Mouse (Mus musculus) stomach, embryonic 14.5 days (tissue): ENCODE data around the gene Olfr435. TPM values are rescaled to one million over a fixed set of nuclear protein-coding genes. Genes with fewer than 3 reads are reported as not detected.
"Not testable (repeated sequence)": the region's sequence is repeated elsewhere in the genome, so short reads cannot be mapped to it uniquely, and the experiment has no call there.

ENCODE experiments used
- ATAC-seq: fragments of 200-750 bp; cut with Nextera tagmentation; 2 replicates; pipeline ENCODE4 v1.8.0; 2017; ENCODE audit warnings: low read depth, moderate TSS enrichment; ENCODE audit not compliant: insufficient number of reproducible peaks, insufficient read depth, low FRiP score
- H3K27ac ChIP-seq: fragments of 300-500 bp; sonication (generic); 2 replicates; pipeline ENCODE4 v1.5.1; 2014; ENCODE audit warnings: mild to moderate bottlenecking, low read length, moderate library complexity, mixed read lengths
- H3K27me3 ChIP-seq: fragments of 300-500 bp; sonication (generic); 2 replicates; pipeline ENCODE4 v1.6.1; 2014; ENCODE audit warnings: low read length, control low read depth, mixed read lengths; ENCODE audit not compliant: control insufficient read depth, insufficient read depth
- H3K36me3 ChIP-seq: fragments of 300-500 bp; sonication (generic); 2 replicates; pipeline ENCODE4 v1.6.1; 2014; ENCODE audit warnings: mild to moderate bottlenecking, control low read depth, low read length, moderate library complexity, mixed read lengths; ENCODE audit not compliant: control insufficient read depth, insufficient read depth
- H3K4me1 ChIP-seq: fragments of 300-500 bp; sonication (generic); 2 replicates; pipeline ENCODE4 v1.6.1; 2014; ENCODE audit warnings: low read length, control low read depth, mixed read lengths; ENCODE audit not compliant: control insufficient read depth, insufficient read depth
- H3K4me2 ChIP-seq: fragments of 300-500 bp; sonication (generic); replicated peaks from 2 replicates; pipeline ENCODE4 v1.6.1; 2014; ENCODE audit warnings: low read depth, low read length, control low read depth
- H3K4me3 ChIP-seq: fragments of 300-500 bp; sonication (generic); 2 replicates; pipeline ENCODE4 v1.5.1; 2014; ENCODE audit warnings: low read depth, low read length, control low read depth
- H3K9ac ChIP-seq: fragments of 300-500 bp; sonication (generic); replicated peaks from 2 replicates; pipeline ENCODE4 v1.6.1; 2014; ENCODE audit warnings: low read depth, mild to moderate bottlenecking, control low read depth, low read length, moderate library complexity, mixed read lengths
- H3K9me3 ChIP-seq: fragments of 300-500 bp; sonication (generic); 2 replicates; pipeline ENCODE4 v1.6.1; 2016; ENCODE audit warnings: low read depth, low read length, control low read depth; ENCODE audit not compliant: control insufficient read depth
- WGBS: fragments of 180-500 bp; shearing (Covaris S2); extraction: QIAGEN DNeasy Blood & Tissue Kit; methylation state at CpG from one replicate; pipeline ENCODE4 v1.1.7; 2014; 5-methylcytosine and 5-hydroxymethylcytosine counted together
- polyA plus RNA-seq: library from polyadenylated mRNA; unstranded; fragments of >200 nt; fragmentation: Nextera tagmentation; extraction: Ambion mirVana; gene quantifications from 2 replicates; pipeline ENCODE4 v1.2.1, GENCODE M21; 2014

The Olfr435 gene
- polyA plus RNA-seq, 1 experiment from 2014 or later: not detected

GRCm38 (mm10) chr6:43198094-43198493, 1.1 kb downstream of the Olfr435 start:
- no peaks in the 10 kb centered on the region for H3K4me1 ChIP-seq
- no peak for ATAC-seq
- 49% methylated on average over 3 of the region's 3 CpGs for WGBS
- H3K4me2 ChIP-seq: no peak overlapping the region
- no peak overlapping the region for H3K27ac ChIP-seq
- H3K36me3 ChIP-seq: no peaks in the 10 kb centered on the region
- no peaks in the 10 kb centered on the region for H3K9me3 ChIP-seq
- no peak overlapping the region for H3K9ac ChIP-seq
- no peak overlapping the region for H3K4me3 ChIP-seq
- no peaks in the 10 kb centered on the region for H3K27me3 ChIP-seq

GRCm38 (mm10) chr6:43202786-43203185, 5.8 kb downstream of the Olfr435 start:
- Histone ChIP-seq H3K4me1 (no peaks in the 10 kb centered on the region), H3K9ac (no peak overlapping the region), H3K27me3 (no peaks in the 10 kb centered on the region), H3K9me3 (no peaks in the 10 kb centered on the region), H3K4me2 (no peak overlapping the region), H3K27ac (no peak overlapping the region), H3K4me3 (no peak overlapping the region), H3K36me3 (no peaks in the 10 kb centered on the region)
- ATAC-seq: no peak

DNA sequence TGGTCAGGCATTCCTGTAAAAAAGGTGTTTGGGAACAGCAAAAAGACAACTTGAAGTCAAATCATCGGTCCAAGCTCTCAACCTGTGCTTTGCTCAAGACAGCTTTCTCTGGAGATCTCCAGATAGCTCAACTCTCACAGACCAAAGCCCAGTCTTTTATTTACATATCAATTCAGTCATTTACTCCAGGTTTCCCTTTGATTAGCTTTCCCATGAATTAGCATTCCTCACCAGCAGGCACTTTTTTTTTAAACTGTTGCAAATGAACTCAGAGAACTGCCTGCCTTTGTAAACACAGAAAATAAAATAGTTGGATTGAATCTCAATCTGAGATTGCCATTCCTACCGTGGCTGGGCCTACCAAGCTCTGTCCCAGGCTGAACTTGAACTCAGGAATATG, 8.4 kb downstream of the Olfr435 start:
- no peaks in the 10 kb centered on the region for H3K4me1 ChIP-seq
- no peak overlapping the region for H3K4me3 ChIP-seq
- ATAC-seq: no peak
- H3K9me3 ChIP-seq: no peaks in the 10 kb centered on the region
- 44% methylated on average over 2 of the region's 2 CpGs for WGBS
- no peaks in the 10 kb centered on the region for H3K36me3 ChIP-seq
- H3K9ac ChIP-seq: no peak overlapping the region
- H3K27me3 ChIP-seq: no peaks in the 10 kb centered on the region
- no peak overlapping the region for H3K27ac ChIP-seq
- H3K4me2 ChIP-seq: no peak overlapping the region

DNA sequence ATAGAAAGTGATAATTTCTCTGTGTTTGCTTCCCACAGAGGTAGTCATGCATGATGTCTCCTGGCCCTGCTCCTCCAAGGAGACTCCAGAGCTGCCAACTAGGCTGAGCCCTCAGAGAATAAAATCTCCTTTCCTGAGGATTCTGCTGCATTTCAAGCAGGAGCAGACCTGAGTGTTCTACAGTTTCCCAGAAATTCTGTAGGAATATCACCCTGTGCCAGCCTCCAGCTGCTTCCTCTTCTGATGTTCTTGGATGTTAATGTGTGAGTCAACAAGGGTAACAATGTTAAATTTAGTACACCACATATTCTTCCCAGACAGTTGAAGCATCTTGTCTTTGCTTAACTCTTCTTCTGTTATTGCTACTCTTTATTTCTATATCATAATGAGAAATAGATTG, 15.9 kb downstream of the Olfr435 start, which contains the start of gene Olfr434:
Gene Olfr434, plus strand, starts transcription at position 149 of the 400 bp plus-strand sequence.
- not testable (repeated sequence) for H3K36me3 ChIP-seq, ATAC-seq, H3K27me3 ChIP-seq, H3K4me2 ChIP-seq, H3K4me3 ChIP-seq, H3K4me1 ChIP-seq, H3K9ac ChIP-seq, H3K27ac ChIP-seq, H3K9me3 ChIP-seq

DNA sequence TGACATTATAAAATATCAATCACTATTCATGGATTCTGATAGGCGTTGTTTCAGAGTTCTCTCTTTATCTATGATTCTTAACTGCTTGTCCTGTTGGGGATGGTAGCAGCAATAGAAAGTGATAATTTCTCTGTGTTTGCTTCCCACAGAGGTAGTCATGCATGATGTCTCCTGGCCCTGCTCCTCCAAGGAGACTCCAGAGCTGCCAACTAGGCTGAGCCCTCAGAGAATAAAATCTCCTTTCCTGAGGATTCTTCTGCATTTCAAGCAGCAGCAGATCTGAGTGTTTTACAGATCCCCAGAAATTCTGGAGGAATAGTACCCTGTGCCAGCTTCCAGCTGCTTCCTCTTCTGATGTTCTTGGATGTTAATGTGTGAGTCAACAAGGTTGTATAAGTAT, 34.3 kb downstream of the Olfr435 start, which contains the start of gene Olfr47:
Gene Olfr47, plus strand, starts transcription at position 275 of the 400 bp plus-strand sequence.
- 90% methylated on average over 1 of the region's 1 CpGs for WGBS
- H3K36me3 ChIP-seq, H3K4me2 ChIP-seq, H3K27me3 ChIP-seq, H3K9me3 ChIP-seq, H3K4me3 ChIP-seq, H3K4me1 ChIP-seq, ATAC-seq, H3K27ac ChIP-seq, H3K9ac ChIP-seq: not testable (repeated sequence)

DNA sequence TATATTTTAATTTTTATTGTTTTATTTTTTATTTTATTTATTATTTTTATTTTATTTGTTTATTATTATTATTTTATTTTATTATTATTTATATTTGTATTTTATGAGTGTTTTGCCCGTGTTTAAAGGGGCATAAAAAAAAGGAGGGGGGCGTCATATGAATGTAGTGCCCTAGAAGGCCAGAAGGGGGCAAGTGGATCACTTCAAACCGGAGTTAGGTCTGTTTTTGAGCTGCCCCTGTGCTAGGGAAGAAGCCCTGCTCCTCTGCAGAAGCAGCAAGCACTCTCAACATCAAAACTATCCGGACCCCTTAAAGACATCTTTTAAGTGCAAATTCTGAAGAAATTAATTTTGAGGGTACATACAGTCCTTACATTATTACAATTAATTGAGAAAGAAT, 45.1 kb downstream of the Olfr435 start:
- H3K9me3 ChIP-seq: no peaks in the 10 kb centered on the region
- H3K27ac ChIP-seq: no peak overlapping the region
- no peak overlapping the region for H3K9ac ChIP-seq
- no peaks in the 10 kb centered on the region for H3K4me1 ChIP-seq
- WGBS: 11% methylated on average over 4 of the region's 4 CpGs
- H3K36me3 ChIP-seq: no peaks in the 10 kb centered on the region
- no peak for ATAC-seq
- H3K4me2 ChIP-seq: no peak overlapping the region
- no peaks in the 10 kb centered on the region for H3K27me3 ChIP-seq
- H3K4me3 ChIP-seq: no peak overlapping the region

GRCm38 (mm10) chr6:43247396-43247795, 50.5 kb downstream of the Olfr435 start:
- no peak for ATAC-seq
- Histone ChIP-seq H3K27me3 (no peaks in the 10 kb centered on the region), H3K4me1 (no peaks in the 10 kb centered on the region), H3K36me3 (no peaks in the 10 kb centered on the region), H3K4me3 (no peak overlapping the region), H3K27ac (no peak overlapping the region), H3K4me2 (no peak overlapping the region), H3K9me3 (no peaks in the 10 kb centered on the region), H3K9ac (no peak overlapping the region)
- 51% methylated on average over 3 of the region's 3 CpGs for WGBS

DNA sequence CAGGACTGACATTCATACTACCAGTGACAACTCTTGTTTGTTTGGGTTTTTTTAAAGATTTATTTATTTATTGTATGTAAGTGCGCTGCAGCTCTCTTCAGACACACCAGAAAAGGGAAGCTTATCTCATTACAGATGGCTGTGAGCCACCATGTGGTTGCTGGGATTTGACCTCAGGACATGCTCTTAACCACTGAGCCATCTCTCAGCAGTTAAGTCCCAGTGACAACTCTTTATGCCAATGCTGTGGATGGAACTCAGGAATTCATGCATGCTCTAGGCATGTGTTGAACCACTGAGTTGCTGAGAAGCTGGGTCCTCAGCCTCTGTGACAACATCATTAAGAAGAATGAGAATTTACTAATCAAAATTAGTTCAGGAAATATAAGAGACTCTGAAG, 56.0 kb downstream of the Olfr435 start:
- H3K4me1 ChIP-seq: no peaks in the 10 kb centered on the region
- no peaks in the 10 kb centered on the region for H3K9me3 ChIP-seq
- no peaks in the 10 kb centered on the region for H3K36me3 ChIP-seq
- H3K27ac ChIP-seq: no peak overlapping the region
- no peak for ATAC-seq
- no peaks in the 10 kb centered on the region for H3K27me3 ChIP-seq
- H3K9ac ChIP-seq: no peak overlapping the region
- no peak overlapping the region for H3K4me2 ChIP-seq
- 82% methylated on average over 1 of the region's 1 CpGs for WGBS
- no peak overlapping the region for H3K4me3 ChIP-seq
